Mouse (Mus musculus) hindbrain, embryonic 10.5 days (tissue): ENCODE data around the gene Dcakd. TPM values are rescaled to one million over a fixed set of nuclear protein-coding genes. Genes with fewer than 3 reads are reported as not detected.
A peak's percentile ranks its signal among the peaks of the same experiment; 100 is the strongest.

Experiments
- DNase-seq: peaks from one replicate; pipeline ENCODE4 v3.0.0-alpha.2; 2017; ENCODE audit warnings: low spot score
- H3K27ac ChIP-seq: fragments of 300-500 bp; sonication (generic); 2 replicates; pipeline ENCODE4 v1.5.1; 2016; ENCODE audit warnings: mild to moderate bottlenecking, moderate library complexity
- H3K27me3 ChIP-seq: fragments of 300-500 bp; sonication (generic); 2 replicates; pipeline ENCODE4 v1.6.1; 2016; ENCODE audit warnings: mild to moderate bottlenecking; ENCODE audit not compliant: poor library complexity, insufficient read depth, severe bottlenecking
- H3K36me3 ChIP-seq: fragments of 300-500 bp; sonication (generic); 2 replicates; pipeline ENCODE4 v1.6.1; 2016; ENCODE audit warnings: mild to moderate bottlenecking, moderate library complexity
- H3K4me1 ChIP-seq: fragments of 300-500 bp; sonication (generic); replicated peaks from 2 replicates; pipeline ENCODE4 v1.6.1; 2016; ENCODE audit warnings: mild to moderate bottlenecking
- H3K4me3 ChIP-seq: fragments of 300-500 bp; sonication (generic); 2 replicates; pipeline ENCODE4 v1.5.1; 2016; ENCODE audit warnings: mild to moderate bottlenecking, moderate library complexity
- H3K9me3 ChIP-seq: fragments of 300-500 bp; sonication (generic); 2 replicates; pipeline ENCODE4 v1.6.1; 2016; ENCODE audit warnings: mild to moderate bottlenecking, moderate library complexity
- WGBS: fragments of 180-500 bp; shearing (Covaris S2); methylation state at CpG from one replicate; pipeline ENCODE4 v1.1.7; 2016; 5-methylcytosine and 5-hydroxymethylcytosine counted together
- polyA plus RNA-seq: library from polyadenylated mRNA; unstranded; fragments of >200 nt; fragmentation: Nextera tagmentation; extraction: Ambion mirVana; gene quantifications from 2 replicates; pipeline ENCODE4 v1.2.1, GENCODE M21; 2016

The Dcakd gene
- polyA plus RNA-seq, 1 experiment from 2014 or later, result 276 TPM

DNA sequence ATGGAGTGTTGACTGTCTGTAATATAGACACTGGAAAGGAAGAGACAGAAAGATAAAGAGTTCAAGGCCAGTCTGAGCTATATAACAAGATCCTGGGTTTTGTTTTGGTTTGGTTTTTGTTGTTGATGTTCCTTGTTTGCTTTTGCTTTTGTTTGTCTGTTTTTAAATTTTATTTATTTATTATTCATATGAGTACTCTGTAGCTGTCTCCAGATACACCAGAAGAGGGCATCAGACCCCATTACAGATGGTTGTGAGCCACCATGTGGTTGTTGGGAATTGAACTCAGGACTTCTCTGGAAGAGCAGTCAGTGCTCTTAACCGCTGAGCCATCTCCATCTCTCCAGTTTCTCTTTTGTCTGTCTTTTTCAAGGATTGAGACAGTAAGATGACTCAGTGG lies 69.3 kb downstream of the Dcakd start:
- WGBS, result 88% methylated on average over 1 of the region's 1 CpGs
- H3K4me1 ChIP-seq, result peaks cover 39% of the 10 kb centered on the region
- DNase-seq, result no peak
- H3K4me3 ChIP-seq, result no peak overlapping the region
- no peak overlapping the region for H3K27ac ChIP-seq
- no peaks in the 10 kb centered on the region for H3K36me3 ChIP-seq
- no peaks in the 10 kb centered on the region for H3K9me3 ChIP-seq
- peaks cover 41% of the 10 kb centered on the region for H3K27me3 ChIP-seq

DNA sequence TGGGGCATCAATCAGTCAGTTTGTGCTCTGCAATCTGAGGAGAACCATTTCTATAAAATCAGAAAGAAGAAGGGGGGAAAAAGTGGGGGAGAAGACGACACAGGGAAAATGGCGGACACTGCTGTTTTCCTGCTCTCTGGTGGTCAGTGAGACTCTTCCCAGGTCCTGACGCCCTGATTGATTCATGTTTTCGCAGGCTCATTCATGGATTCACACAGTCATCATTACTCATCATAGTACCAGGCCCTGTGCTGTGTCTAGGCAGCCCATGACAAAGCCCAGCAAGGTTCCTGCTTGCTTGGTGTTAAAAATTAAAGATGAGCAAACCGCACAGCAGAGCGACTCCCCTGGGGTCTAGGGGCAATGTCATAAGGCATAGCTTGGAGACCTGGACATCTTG lies 69.7 kb downstream of the Dcakd start:
- Histone ChIP-seq H3K27ac (no peak overlapping the region), H3K4me3 (no peak overlapping the region), H3K36me3 (no peaks in the 10 kb centered on the region), H3K4me1 (peaks cover 36% of the 10 kb centered on the region), H3K27me3 (peaks cover 40% of the 10 kb centered on the region), H3K9me3 (no peaks in the 10 kb centered on the region)
- WGBS, result 88% methylated on average over 6 of the region's 6 CpGs
- no peak for DNase-seq

DNA sequence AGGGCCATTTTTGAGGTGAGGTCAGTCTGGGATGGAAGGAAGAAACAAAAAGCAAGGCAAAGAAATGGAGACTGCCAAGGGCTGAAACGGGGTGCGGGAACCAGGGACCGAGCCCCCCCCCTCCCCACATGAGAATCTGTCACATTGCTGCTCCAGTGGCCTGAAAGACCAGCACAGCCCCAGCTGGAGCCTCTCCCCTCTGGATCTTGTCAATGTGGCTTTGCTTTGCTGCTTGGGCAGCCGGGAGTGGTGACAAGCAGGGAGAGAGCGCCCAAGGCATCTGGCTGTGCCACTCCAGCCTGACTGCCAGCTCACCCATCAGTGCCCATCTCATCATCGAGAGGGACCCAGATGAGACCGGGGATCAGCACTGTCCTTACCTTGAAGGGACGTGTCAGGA lies 70.4 kb downstream of the Dcakd start:
- Histone ChIP-seq H3K4me3 (no peak overlapping the region), H3K36me3 (no peaks in the 10 kb centered on the region), H3K4me1 (peaks cover 36% of the 10 kb centered on the region), H3K27me3 (peaks cover 40% of the 10 kb centered on the region; the same call in 1 of the 2 replicates), H3K9me3 (no peaks in the 10 kb centered on the region), H3K27ac (peak overlapping the region; percentile 72; the same call in 1 of the 2 replicates)
- WGBS, result 86% methylated on average over 8 of the region's 8 CpGs
- DNase-seq, result no peak

DNA sequence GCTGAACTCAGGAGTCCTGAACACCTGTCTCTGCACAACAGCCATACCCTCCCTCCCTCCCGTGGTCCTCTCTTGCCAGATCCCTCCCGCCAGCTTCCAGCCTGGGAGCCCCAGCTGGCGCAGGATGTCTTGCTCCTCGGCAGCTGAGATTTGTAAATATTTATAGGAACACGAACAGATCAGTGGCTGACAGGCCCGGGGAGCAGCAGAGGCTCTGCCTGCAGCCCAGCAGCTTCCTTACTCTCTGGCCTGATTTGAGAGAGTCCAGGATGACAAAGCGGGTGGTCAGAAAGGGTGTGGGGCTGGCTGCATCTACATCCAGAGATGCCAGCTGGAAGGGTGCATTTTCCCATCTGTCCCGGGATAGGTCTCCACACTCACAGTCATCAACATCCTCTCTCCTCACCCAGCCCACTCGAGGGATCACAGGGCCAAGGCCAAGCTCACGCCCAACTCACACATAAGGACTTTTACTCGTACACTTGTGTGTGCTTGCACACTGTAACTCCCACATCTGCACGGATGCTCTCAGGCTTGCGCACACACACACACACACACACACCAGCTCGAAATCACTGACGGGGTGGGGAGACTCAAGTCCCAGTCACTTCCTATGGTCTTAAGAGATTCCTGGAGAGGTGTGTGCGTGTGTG lies 71.0 kb downstream of the Dcakd start:
- H3K27me3 ChIP-seq, result peaks cover 44% of the 10 kb centered on the region; the same call in 1 of the 2 replicates
- H3K27ac ChIP-seq, result peak overlapping the region; percentile 72
- no peaks in the 10 kb centered on the region for H3K36me3 ChIP-seq
- peak; percentile 33 for DNase-seq
- no peak overlapping the region for H3K4me3 ChIP-seq
- 55% methylated on average over 16 of the region's 16 CpGs for whole genome bisulfite sequencing
- H3K9me3 ChIP-seq, result no peaks in the 10 kb centered on the region
- H3K4me1 ChIP-seq, result peaks cover 40% of the 10 kb centered on the region

DNA sequence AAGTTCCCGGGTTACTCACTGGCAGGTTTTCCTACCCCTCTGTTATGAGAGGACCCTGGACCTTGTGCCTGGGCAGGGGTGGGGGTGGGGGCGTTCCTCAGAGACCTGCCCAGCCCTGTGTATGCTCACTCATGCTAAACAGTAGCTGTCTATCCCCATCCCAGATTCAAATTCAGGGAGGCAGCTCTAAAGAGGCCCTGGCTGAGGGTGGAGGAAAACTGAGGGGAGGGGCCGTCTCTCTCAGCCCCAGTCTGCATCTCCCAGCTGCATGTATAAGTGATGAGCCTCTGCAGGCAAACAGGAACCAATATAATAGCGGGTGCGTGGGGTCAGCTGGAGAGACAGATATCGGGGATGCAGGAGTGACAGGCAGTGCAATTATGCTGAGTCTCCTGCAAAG lies 75.2 kb downstream of the Dcakd start:
- 21% methylated on average over 6 of the region's 6 CpGs for WGBS
- Histone ChIP-seq H3K27ac (peak overlapping the region; percentile 75), H3K36me3 (no peaks in the 10 kb centered on the region), H3K27me3 (peaks cover 82% of the 10 kb centered on the region), H3K4me1 (peaks cover 55% of the 10 kb centered on the region), H3K9me3 (no peaks in the 10 kb centered on the region), H3K4me3 (peak overlapping the region; percentile 9; the same call in 1 of the 2 replicates)
- DNase-seq, result peak; percentile 71

DNA sequence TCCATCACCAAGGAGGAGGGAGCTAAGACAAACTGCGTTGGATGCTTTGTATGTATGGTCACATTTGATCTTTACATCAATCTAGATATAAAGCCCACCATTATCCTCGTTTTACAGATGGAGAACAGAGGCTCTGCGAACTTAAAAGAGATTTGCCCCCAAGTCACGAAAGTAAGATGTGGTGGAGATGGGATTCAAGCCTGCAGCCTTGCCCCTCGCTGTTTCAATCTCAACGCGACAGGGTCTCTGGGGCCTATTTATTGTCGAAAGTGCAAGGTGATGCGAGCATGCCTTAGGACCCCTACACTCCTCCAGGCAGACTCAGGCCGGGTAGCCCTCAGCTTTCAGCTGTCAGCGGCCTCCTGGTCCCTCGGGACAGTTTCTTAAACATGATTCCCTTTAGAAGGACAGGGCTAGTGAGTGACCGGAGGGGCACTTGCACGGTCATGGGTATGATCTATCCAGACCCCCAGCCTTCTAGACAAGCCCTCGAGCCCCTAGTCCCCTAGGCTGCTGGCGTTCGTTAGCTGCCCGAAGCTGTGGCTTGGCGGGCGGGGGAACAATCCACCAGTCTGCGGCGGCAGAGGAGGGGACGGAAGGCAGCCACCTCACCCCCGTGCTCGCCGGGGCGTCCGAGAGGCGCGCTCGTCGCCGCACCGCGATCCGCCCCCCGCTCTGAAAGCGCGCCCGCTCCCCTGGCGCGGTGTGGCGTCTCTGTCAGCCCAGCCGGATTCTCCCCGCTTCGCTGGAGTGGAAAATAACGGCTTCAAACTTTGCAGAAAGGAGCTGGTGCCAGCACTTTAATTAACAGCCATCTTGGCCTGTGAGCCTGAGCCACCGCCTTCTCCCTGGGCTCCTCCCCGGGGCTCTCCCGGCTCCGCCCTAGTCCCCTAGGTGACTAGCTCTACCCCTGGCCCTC lies 79.8 kb downstream of the Dcakd start:
- peaks cover 92% of the 10 kb centered on the region for H3K27me3 ChIP-seq

DNA sequence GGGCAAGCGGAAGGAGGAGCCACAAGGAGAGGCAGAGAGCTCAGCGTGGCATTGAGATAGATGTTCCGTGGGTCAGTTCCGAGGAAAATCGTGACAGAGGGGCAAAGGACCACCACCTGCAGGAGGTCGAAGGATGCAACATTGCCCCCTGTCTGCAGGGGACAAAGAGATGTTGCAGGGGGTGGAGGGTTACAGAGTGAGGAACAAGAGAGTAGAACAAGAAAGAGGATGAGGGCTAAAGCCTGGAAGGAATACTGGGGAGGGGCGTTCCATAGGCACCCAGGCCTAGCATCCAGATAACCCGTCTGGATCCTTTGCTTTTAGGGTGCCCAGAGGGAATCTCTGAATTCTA lies 81.2 kb downstream of the Dcakd start:
- no peak for DNase-seq
- H3K9me3 ChIP-seq, result no peaks in the 10 kb centered on the region
- peaks cover 100% of the 10 kb centered on the region for H3K27me3 ChIP-seq
- H3K4me3 ChIP-seq, result peak overlapping the region; percentile 53
- peak overlapping the region; percentile 85 for H3K27ac ChIP-seq
- peaks cover 52% of the 10 kb centered on the region for H3K4me1 ChIP-seq
- H3K36me3 ChIP-seq, result no peaks in the 10 kb centered on the region
- 4% methylated on average over 8 of the region's 8 CpGs for WGBS

More for the DNA sequence above, 79.8 kb downstream of the Dcakd start:
- Histone ChIP-seq H3K9me3 (no peaks in the 10 kb centered on the region), H3K36me3 (no peaks in the 10 kb centered on the region), H3K4me1 (peaks cover 65% of the 10 kb centered on the region), H3K4me3 (peak overlapping the region; percentile 60), H3K27ac (peak overlapping the region; percentile 85)
- DNase-seq, result peak; percentile 51
- WGBS, result under 1% methylated on average over 51 of the region's 51 CpGs

DNA sequence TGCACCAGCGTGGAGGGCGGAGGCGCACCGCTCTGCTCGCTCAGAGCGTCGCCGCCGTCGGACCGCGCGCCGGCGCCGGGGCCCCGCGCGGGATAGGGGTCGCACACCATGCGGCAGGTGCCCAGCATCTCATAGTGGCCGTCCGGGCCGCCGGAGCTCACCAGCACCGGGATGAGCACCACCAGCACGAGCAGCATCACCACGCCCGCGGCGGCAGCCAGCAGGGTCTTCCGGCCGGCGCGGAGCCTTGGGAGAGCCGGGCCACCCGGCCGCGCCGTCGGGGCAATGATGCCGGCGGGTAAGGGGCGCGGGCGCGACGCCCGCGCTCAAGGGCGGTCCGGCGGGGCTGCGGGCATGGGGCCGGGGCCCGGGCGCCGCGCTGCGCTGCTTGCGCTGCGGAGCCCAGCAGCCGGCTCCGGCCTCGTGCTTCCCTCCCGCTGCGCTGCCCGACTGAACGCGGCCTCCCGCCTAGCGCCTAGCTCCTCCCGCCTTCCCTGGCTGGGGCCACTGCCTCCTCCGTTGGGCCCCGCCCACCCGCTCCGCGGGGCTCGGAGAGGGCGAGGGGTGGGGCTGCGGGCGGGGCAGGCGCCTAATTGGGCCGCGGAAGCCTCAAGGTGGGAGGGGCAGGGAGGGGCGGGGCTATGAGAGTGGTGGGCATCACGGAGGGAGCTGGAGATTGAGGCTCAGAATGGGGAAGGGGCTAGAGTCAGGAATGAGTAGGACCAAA lies 81.7 kb downstream of the Dcakd start, which contains the start of gene C1ql1:
TSS of gene C1ql1 (minus strand) at position 424 of the 727 bp plus-strand sequence.
- Histone ChIP-seq H3K36me3 (no peaks in the 10 kb centered on the region), H3K27ac (peak within 1 kb of the TSS; percentile 85), H3K4me3 (peak within 1 kb of the TSS; percentile 53), H3K27me3 (peaks cover 98% of the 10 kb centered on the region), H3K9me3 (no peaks in the 10 kb centered on the region), H3K4me1 (peaks cover 50% of the 10 kb centered on the region)
- whole genome bisulfite sequencing, result under 1% methylated on average over 87 of the region's 87 CpGs
- DNase-seq, result peak; percentile 90

DNA sequence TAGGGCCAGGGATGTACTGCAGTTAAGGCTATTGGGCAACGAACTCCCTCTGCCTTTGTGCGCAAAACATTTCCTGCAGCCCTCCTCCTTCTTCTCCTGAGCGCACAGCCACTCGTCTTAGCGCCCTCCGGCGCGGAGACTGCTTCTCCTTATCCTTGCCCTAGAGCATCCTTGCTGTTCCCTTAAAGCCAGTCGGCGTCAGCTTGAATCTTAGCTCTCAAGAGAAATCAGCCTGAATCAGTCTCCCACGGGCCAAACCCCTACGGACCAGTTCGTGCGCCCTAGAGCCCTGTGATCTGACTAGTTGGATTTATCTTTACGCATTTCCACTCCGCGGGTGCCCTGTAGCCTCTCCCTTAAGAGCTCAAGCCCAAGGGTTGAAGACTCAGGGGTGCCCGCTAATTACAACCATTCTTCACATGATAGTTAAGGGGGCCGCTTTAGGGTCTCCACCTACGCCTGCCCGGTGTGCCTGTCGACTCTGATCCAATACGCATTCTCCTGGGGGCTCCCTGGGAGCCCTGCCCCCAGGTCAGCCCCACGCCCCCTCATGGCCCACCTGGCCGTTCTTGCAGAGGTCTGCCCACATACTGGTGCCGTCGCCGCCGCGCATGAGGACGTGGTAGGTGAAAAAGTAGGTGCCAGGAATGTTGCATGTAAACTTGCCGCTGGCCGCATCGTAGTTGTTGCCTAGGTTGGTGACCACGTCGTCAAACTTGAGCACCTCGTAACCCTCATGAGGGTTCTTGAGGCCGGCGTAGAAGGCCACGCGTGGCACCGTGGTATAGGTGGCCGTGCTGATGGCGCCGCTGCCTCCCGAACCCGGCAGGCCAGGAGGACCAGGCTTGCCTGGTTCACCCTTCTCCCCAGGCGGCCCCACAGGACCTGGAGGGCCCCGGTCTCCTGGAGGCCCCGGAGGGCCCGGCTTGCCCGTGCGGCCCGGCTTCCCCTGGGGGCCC lies 82.5 kb downstream of the Dcakd start:
- no peaks in the 10 kb centered on the region for H3K36me3 ChIP-seq
- peak overlapping the region; percentile 85 for H3K27ac ChIP-seq
- DNase-seq, result peak; percentile 34
- H3K4me1 ChIP-seq, result peaks cover 50% of the 10 kb centered on the region
- H3K4me3 ChIP-seq, result peak overlapping the region; percentile 53
- WGBS, result 2% methylated on average over 54 of the region's 54 CpGs
- H3K27me3 ChIP-seq, result peaks cover 98% of the 10 kb centered on the region
- no peaks in the 10 kb centered on the region for H3K9me3 ChIP-seq
